Mouse (Mus musculus): ENCODE data around the gene Hebp1.

DNA sequence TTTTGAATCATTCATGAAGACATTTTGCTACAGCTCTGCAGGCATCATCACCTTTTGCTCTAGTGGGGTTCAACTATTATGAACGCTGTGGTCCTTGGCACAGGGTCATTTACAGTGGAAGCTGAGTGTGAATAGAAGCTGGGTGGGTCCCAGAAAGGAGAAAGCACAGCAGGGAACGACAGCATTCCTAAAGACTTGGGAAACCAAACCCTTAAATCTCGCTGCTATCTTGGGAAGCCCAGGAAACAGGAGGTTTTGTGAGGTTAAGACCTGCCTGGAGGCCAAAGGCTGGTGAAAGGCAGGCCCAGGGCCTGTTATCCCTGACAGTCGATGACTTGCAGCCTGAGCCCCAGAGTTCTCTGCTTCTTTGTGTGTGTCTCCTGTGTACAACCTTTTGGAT lies 40.4 kb upstream of the Hebp1 start:
- TF ChIP-seq CTCF (IDR thresholded peaks at IDR 0.05): no peak
- TF ChIP-seq EP300 (IDR thresholded peaks at IDR 0.05; ENCODE audit: insufficient read depth, low read depth, low read length): no peak

Data from heart, adult 2 months (tissue).